Mouse (Mus musculus): ENCODE measurements at regions not wholly inside any gene's neighbourhood (a gene's known extent, or its start where the extent isn't known, plus 50 kb on each side); places are given as distances from the start of the nearest gene placed in this dataset.

DNA sequence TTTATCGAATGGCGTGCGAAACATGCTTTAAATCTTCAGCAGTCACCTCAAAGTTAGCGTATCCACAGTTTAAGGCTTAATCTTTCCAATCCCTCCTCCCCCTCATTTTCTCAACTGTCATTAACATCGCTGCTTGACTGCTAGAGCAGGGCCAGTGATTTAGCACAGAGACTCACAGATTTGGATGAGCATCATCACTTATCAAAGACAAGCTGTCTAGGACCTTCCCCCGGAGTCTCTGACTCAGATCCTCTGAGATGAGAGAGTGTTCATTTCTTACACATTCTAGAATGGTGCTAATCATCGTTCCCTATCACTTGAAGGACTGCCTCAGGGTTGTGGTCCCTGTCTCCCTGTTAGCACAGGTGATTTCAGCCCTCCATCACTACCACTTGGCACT, 112.1 kb upstream of the Tmem132c start:
- no peak for ATAC-seq
- H3K4me1 ChIP-seq (replicated peaks; ENCODE audit: control insufficient read depth, insufficient read depth, low read length) = no peaks in the 10 kb centered on the region
- 79% methylated on average over 7 of the region's 7 CpGs for WGBS
- no peak overlapping the region for H3K27ac ChIP-seq (ENCODE audit: low read depth, low read length)
- no peak for TF ChIP-seq CTCF (IDR thresholded peaks at IDR 0.05; ENCODE audit: low read depth)
- no peak overlapping the region for H3K9ac ChIP-seq (ENCODE audit: low read depth, low read length)
- no peaks in the 10 kb centered on the region for H3K9me3 ChIP-seq (ENCODE audit: control insufficient read depth)
- H3K36me3 ChIP-seq (ENCODE audit: control insufficient read depth, insufficient read depth) = no peaks in the 10 kb centered on the region
- no peak overlapping the region for H3K4me2 ChIP-seq (replicated peaks; ENCODE audit: low read depth)
- no peaks in the 10 kb centered on the region for H3K27me3 ChIP-seq (replicated peaks; ENCODE audit: control insufficient read depth, insufficient read depth, low read length)
- H3K4me3 ChIP-seq (ENCODE audit: low read depth, low read length) = no peak overlapping the region

DNA sequence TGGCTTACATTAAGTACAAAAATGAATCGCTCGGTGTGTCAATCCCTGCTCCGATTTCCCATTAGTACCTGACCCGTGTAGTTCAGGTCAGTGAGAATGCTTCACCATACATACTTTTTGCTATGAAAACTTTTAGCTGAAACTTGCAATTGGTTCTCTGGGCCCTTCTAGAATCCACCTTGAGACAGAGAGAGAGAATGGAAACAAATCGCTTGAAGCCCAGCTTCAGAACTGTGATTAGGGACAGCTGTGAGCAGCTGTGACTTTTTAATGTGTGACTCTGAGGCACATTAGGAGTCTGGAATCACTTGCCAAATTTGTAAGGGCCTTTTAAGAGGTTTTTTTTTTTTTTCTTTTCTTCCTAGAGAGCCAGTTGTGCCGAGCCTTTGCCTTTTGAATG, 107.2 kb upstream of the Tmem132c start:
- H3K4me2 ChIP-seq (replicated peaks; ENCODE audit: low read depth) = no peak overlapping the region
- no peak overlapping the region for H3K4me3 ChIP-seq (ENCODE audit: low read depth, low read length)
- no peaks in the 10 kb centered on the region for H3K9me3 ChIP-seq (ENCODE audit: control insufficient read depth)
- H3K27me3 ChIP-seq (replicated peaks; ENCODE audit: control insufficient read depth, insufficient read depth, low read length) = no peaks in the 10 kb centered on the region
- TF ChIP-seq CTCF (IDR thresholded peaks at IDR 0.05; ENCODE audit: low read depth) = no peak
- 83% methylated on average over 6 of the region's 6 CpGs for WGBS
- no peaks in the 10 kb centered on the region for H3K4me1 ChIP-seq (replicated peaks; ENCODE audit: control insufficient read depth, insufficient read depth, low read length)
- ATAC-seq = no peak
- H3K27ac ChIP-seq (ENCODE audit: low read depth, low read length) = no peak overlapping the region
- no peaks in the 10 kb centered on the region for H3K36me3 ChIP-seq (ENCODE audit: control insufficient read depth, insufficient read depth)
- H3K9ac ChIP-seq (ENCODE audit: low read depth, low read length) = no peak overlapping the region

DNA sequence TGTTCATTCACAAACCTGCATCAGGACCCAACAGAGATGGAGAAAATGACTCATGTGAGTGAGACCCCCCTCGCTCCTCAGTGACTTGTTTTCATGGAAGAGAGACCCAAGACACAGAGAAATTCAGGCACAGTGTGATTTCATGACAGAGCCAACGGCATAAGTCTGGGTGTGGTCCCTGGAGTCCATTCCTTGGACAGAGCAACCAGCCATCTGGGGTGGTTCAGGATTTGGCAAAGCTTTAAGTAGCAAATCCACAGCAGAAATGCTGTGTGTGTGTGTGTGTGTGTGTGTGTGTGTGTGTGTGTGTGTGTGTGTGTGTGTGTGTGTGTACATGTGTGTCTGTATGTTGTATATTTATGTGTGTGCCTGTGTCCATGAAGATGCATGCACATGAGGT, 101.0 kb upstream of the Tmem132c start:
- Histone ChIP-seq H3K27ac (ENCODE audit: low read depth, low read length) (no peak overlapping the region), H3K4me1 (replicated peaks; ENCODE audit: control insufficient read depth, insufficient read depth, low read length) (no peaks in the 10 kb centered on the region), H3K9me3 (ENCODE audit: control insufficient read depth) (no peaks in the 10 kb centered on the region), H3K36me3 (ENCODE audit: control insufficient read depth, insufficient read depth) (no peaks in the 10 kb centered on the region), H3K4me3 (ENCODE audit: low read depth, low read length) (no peak overlapping the region), H3K4me2 (replicated peaks; ENCODE audit: low read depth) (no peak overlapping the region), H3K9ac (ENCODE audit: low read depth, low read length) (no peak overlapping the region), H3K27me3 (replicated peaks; ENCODE audit: control insufficient read depth, insufficient read depth, low read length) (no peaks in the 10 kb centered on the region)
- no peak for ATAC-seq
- WGBS = 54% methylated on average over 2 of the region's 2 CpGs
- no peak for TF ChIP-seq CTCF (IDR thresholded peaks at IDR 0.05; ENCODE audit: low read depth)

DNA sequence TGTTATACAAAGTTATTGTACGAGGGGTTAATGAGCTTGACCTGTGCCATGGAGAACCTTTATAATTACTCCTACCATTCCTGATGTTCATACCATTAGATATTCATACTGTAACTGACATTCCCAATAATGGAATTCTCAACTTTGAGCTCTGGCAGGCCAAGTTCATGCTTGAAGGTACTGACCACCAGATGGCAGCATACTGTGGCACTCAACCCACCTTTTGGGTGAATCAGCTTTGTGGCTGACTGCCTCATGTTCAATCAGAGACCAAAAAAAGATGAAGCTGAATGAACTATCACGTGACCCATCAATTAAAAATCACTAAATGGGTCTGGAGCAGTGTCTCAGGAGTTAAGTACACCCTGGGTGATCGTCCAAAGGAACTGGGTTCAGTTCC, 81.3 kb upstream of the Tmem132c start:
- ATAC-seq = no peak
- WGBS = 45% methylated on average over 3 of the region's 3 CpGs
- no peaks in the 10 kb centered on the region for H3K9me3 ChIP-seq (ENCODE audit: control insufficient read depth)
- peak; percentile 59 for TF ChIP-seq CTCF (IDR thresholded peaks at IDR 0.05; ENCODE audit: low read depth)
- H3K9ac ChIP-seq (ENCODE audit: low read depth, low read length) = no peak overlapping the region
- H3K27me3 ChIP-seq (replicated peaks; ENCODE audit: control insufficient read depth, insufficient read depth, low read length) = no peaks in the 10 kb centered on the region
- no peak overlapping the region for H3K4me3 ChIP-seq (ENCODE audit: low read depth, low read length)
- H3K36me3 ChIP-seq (ENCODE audit: control insufficient read depth, insufficient read depth) = no peaks in the 10 kb centered on the region
- no peak overlapping the region for H3K4me2 ChIP-seq (replicated peaks; ENCODE audit: low read depth)
- H3K4me1 ChIP-seq (replicated peaks; ENCODE audit: control insufficient read depth, insufficient read depth, low read length) = no peaks in the 10 kb centered on the region
- no peak overlapping the region for H3K27ac ChIP-seq (ENCODE audit: low read depth, low read length)

DNA sequence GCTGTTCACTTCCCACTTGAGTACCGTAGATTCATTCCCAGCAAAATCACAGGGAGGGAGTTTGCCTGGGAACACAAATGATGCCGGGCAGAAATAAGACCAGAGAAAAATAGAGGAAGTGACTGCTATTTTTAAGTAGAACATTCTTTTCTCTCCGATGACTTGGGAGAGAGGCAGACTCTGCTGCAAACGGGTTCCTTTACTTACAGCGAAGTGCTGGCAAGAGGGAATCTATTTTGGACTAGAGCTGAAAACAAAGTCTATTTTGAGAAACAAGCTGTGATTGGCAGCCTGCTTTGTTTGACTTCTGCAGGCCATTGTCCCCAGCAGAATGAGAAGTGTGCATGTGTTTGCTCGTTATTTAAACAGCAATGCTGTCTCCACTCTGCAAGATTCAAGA, 78.2 kb upstream of the Tmem132c start:
- WGBS = 83% methylated on average over 6 of the region's 6 CpGs
- no peaks in the 10 kb centered on the region for H3K4me1 ChIP-seq (replicated peaks; ENCODE audit: control insufficient read depth, insufficient read depth, low read length)
- H3K27me3 ChIP-seq (replicated peaks; ENCODE audit: control insufficient read depth, insufficient read depth, low read length) = no peaks in the 10 kb centered on the region
- no peaks in the 10 kb centered on the region for H3K9me3 ChIP-seq (ENCODE audit: control insufficient read depth)
- H3K4me2 ChIP-seq (replicated peaks; ENCODE audit: low read depth) = no peak overlapping the region
- H3K4me3 ChIP-seq (ENCODE audit: low read depth, low read length) = no peak overlapping the region
- no peak for ATAC-seq
- no peaks in the 10 kb centered on the region for H3K36me3 ChIP-seq (ENCODE audit: control insufficient read depth, insufficient read depth)
- no peak overlapping the region for H3K9ac ChIP-seq (ENCODE audit: low read depth, low read length)
- TF ChIP-seq CTCF (IDR thresholded peaks at IDR 0.05; ENCODE audit: low read depth) = no peak
- no peak overlapping the region for H3K27ac ChIP-seq (ENCODE audit: low read depth, low read length)

DNA sequence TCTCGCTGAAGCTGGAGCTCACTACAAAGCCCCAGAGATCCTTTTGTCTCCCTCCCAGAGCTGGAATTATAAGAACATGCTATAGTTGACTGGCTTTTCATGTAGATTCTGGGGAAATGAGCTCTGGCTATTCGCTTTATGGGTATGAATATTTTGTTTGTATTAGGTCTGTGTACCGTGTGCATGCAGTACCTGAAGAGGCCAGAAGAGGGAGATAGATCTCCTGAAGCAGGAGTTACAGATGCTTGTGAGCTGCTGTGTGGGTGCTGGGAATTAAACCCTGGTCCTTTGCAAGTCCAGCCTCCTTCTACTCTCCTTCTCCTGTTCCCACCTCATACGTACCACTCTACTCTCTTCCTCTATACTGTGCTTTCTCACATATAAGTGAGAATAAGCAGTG, 52.6 kb upstream of the Tmem132c start:
- no peak overlapping the region for H3K4me3 ChIP-seq (ENCODE audit: low read depth, low read length)
- H3K4me2 ChIP-seq (replicated peaks; ENCODE audit: low read depth) = no peak overlapping the region
- WGBS = 97% methylated on average over 4 of the region's 4 CpGs
- H3K36me3 ChIP-seq (ENCODE audit: control insufficient read depth, insufficient read depth) = no peaks in the 10 kb centered on the region
- H3K9ac ChIP-seq (ENCODE audit: low read depth, low read length) = no peak overlapping the region
- H3K27ac ChIP-seq (ENCODE audit: low read depth, low read length) = no peak overlapping the region
- H3K4me1 ChIP-seq (replicated peaks; ENCODE audit: control insufficient read depth, insufficient read depth, low read length) = no peaks in the 10 kb centered on the region
- H3K9me3 ChIP-seq (ENCODE audit: control insufficient read depth) = no peaks in the 10 kb centered on the region
- no peak for ATAC-seq
- no peak for TF ChIP-seq CTCF (IDR thresholded peaks at IDR 0.05; ENCODE audit: low read depth)
- no peaks in the 10 kb centered on the region for H3K27me3 ChIP-seq (replicated peaks; ENCODE audit: control insufficient read depth, insufficient read depth, low read length)
